Mouse (Mus musculus) NIH3T3 (cell line): Measurements from ENCODE around the gene 4930455H04Rik.

Experiments used
- DNase-seq: peaks from one replicate; pipeline ENCODE4 v3.0.0-alpha.2; 2012; ENCODE audit warnings: low read depth

Gene 4930455H04Rik

DNA sequence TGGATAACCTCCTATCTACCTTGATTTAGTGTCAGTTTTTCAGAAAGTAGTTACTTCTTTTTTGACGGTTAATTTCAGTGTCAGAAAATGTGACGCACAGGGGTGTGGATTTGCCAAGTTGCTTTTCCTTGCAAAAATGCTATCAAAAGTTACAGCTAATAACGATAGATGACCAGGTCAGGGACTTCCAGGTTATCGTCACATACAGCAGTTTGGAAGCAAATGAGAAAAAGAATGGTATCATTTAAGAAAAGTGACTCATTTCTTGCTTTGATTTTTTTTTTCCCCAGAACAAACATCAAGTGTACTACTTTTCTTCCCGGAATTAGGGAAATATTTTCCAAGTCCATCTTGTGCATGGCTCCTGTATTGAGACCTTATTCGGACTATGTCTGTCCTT, 631 bp upstream of the 4930455H04Rik start:
- DNase-seq, result no peak

DNA sequence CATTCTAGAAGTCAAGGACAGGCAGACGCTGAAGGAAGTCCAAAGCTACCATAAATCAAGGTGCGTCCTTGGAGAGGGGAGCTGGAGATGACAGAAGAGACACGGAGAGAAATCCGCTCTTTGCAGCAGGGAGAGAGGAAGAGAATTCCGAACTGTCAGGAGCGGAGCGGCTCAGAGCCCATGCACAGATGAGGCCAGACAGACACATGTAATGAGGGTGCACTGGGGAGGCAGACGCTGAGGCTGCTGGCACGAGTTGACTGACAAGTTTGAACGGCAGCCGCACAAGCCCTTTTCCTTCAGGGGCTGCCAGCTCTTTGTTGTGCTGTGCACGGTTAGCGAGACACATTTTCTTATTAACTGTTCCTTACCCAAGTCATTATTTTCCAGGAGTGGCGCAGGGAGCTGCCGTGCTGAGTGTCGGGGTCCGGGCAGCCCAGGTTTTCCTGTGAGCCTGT, 502 bp downstream of the 4930455H04Rik start, which contains the start of gene Palmd:
TSS of gene Palmd (minus strand) at position 448 of the 458 bp plus-strand sequence.
- no peak for DNase-seq

DNA sequence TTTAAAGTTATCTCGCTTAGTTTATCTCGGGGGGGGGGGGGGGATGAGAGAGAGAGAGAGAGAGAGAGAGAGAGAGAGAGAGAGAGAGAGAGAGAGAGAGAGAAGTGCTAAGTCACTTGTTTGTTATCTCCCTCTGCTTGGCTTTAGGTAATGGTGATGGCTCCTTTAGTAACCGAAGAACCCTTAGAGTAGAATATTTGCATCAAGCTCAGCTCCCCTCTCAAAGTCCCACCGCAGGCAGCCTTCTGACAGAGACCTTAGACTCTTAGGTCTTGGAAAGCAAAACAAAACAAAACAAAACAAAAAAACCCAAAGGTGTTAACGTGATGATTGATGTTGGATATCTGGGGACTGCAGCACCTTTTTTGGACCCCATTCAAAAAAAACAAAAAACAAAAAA, 936 bp downstream of the 4930455H04Rik start:
- no peak for DNase-seq

GRCm38 (mm10) chr3:116969786-116970185, 1.7 kb downstream of the 4930455H04Rik start:
- no peak for DNase-seq

GRCm38 (mm10) chr3:116981811-116982575, 13.9 kb downstream of the 4930455H04Rik start:
- DNase-seq, result no peak

DNA sequence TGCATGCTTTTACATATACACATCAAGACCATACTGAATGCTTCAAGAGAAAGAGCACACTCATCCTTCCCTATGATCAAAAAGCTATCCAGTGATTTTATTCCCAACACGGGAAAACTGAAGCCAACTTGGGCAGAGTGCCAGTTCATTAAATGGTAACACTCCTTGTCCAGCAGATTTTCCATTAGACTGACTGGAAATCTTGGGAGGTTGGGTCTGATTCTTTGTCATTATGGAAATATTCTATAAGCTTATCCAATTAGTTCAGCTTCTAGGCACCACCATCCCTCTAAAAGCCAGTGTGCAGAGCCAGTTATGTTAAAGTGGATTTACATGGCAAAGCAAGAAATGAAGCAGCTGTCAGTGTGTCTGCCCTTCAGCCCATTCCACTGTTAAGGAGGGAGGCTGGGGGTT, 17.0 kb downstream of the 4930455H04Rik start:
- DNase-seq, result peak; percentile 51

DNA sequence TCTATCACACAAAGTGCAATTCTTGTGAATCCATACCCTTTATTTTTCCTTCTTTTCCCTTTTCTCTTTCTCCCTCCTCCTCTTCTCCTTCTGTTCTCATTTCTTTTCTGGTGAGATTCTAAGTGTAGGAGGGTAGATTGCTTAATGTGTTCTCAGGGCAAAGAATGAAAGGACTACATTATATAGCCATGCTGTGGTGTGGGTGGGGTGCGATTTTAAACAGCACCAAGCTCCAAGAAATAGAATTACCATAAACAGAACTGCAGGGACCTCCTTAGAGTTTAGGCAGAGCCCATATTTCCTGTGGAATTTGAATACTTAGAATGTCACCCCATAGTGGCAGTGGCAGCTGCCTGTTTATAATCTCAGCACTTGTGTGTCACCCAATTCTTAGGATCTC, 17.7 kb downstream of the 4930455H04Rik start:
- no peak for DNase-seq

DNA sequence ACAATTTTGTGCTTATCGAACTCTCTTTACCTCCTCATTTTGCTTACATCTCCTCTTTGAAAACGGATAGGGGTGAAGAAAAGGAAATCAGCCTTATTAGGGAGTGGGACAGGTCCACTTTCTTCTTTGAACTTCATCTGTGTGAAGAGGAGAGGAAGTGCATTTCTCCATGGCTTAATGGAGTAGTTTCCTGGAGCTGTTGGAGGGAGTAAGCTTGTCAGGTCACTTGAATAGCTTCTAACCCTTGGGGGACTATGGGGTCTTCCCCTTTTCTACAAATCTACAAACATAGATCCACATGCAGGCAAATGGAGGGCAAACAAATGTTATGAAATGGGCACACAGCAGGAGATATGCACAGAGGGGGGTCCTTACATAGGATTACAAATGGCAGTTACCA, 18.4 kb downstream of the 4930455H04Rik start:
- no peak for DNase-seq

DNA sequence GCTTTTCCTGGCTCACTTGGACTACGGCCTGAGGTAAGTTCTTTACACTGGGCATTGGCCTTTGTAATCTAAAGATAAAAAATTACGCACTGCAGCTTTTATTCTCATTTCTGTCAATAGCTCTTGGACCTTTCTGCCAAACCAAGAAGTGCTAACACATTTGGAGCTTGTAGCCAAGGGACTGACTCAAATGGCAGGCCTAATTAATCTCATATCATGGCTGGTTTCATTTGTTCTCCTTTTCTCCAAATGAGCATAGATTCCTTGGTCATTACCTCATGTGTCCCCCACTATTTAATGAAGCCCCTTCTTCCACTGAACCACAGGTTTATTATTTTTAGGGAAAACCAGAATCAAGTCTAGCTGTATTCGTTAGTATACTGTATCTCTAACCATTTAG, 20.2 kb downstream of the 4930455H04Rik start:
- DNase-seq, result no peak

- no peak for DNase-seq
Observed at GRCm38 (mm10) chr3:116991180-116991579, 23.1 kb downstream of the 4930455H04Rik start.

- DNase-seq, result no peak
Observed at GRCm38 (mm10) chr3:116993011-116993410, 24.9 kb downstream of the 4930455H04Rik start.

DNA sequence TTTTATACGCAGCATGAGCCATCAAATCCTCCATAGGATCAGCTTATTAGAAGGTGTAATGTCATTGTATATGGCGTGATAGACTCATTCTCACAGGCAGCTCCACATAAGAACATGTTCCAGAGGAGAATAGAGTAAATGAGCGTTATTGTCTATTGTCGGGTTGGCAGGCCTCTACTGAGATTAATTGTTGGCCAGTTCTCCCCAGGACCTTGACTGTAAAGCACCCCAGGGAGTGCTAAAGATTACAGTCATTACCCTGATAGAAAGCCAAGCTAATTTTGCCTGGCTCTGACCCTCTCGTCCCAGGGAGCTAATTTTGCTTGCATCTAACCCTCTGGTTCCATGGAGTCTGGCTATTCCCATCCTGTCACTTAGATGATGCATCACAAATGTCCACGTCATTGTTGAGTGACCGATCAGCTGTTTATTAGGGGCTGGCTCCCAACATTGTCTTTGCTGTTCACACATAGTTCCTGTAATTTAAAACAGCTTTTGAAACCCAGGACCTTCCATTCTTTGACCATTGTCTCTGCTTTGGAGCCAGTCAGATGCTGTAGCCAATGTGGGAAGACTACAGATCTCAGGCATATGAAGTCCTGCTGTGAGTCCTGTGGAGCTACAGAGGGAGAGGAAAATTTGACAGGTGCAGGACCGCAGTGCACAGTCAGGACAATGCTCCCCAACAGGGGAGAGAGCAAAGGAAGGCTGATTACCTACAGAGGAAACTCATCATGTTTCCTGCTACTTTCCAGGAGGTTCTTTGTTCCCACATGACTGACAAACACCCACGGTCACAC, 33.8 kb downstream of the 4930455H04Rik start:
- no peak for DNase-seq

GRCm38 (mm10) chr3:117003379-117003778, 35.3 kb downstream of the 4930455H04Rik start:
- no peak for DNase-seq

GRCm38 (mm10) chr3:117006636-117007035, 38.6 kb downstream of the 4930455H04Rik start:
- no peak for DNase-seq

DNA sequence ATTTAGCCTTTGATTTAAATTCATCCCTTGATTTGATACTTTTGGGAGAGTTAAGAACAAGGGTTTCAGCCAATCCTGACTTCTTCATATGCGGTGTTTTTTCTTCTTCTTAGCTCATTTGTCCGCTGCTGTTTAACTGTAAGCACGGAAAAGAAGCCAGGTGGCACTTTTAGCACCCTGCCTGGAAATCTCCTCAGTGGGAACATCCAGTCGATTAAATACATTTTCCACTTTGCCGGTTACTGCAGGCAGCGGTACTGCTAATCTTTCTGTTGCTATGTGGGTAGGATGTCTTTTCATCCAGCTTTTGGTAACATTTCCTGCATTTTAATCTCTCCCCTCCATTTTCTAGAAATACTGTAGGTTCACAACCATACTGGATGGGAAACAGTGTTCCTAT, 39.3 kb downstream of the 4930455H04Rik start:
- no peak for DNase-seq

DNA sequence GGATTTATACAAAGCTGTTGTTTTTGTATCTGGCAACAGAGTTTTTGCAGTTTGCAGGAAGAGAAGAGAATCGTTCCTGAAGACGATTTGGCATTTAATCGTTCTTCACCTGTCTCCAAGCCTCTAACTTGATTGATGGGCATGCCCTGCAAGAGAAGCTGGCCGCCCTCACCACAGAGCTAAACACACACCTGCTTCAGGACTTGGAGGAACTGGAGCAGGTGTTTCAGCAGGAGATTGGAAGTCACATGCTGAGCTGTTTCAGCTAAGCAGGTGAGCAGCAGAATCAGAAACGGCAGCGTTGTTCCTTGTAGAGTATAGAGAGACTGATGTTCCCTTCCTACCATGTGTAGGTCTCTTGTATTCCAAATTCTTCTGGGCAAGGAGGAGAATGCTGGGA, 42.1 kb downstream of the 4930455H04Rik start:
- DNase-seq, result no peak

DNA sequence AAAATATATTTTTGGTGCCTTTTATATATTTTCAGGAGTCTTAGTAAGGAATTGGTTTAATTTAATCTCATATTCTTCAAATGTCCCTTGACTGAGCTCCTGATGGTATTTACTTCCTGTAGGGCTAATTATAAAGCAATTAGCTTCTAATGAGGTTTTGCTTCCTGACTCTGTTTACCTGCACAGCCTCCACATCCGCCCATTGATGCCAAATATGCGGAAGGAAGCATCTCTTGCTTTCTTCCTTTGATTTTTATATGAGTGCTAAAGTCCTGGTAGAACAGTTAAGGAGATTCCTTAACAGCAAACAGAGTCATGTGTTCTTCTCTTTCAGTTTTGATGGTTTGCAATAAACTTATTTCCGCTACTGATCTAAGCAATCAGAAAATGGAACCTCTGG, 52.3 kb downstream of the 4930455H04Rik start:
- no peak for DNase-seq

DNA sequence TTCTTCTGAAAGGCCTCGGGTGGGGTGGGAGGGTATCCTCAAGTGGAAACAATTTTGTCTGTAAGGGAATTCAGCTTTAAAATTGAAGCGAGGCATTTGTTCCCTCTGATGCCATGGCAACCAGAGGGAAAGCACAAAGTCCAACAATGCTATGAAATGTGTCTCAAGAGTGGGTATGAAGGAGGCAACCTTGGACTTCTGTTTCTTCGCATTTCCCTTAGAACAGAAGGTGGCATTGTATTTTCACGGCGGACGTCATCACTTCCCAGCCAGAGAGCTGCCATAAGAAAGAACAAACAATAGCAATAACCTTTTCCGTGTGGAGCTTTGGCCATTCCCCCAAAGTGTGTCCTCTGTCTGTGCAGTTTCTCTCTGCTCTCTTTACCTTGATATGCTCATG, 53.8 kb downstream of the 4930455H04Rik start:
- DNase-seq, result no peak

GRCm38 (mm10) chr3:117024111-117024510, 56.0 kb downstream of the 4930455H04Rik start:
- no peak for DNase-seq

DNA sequence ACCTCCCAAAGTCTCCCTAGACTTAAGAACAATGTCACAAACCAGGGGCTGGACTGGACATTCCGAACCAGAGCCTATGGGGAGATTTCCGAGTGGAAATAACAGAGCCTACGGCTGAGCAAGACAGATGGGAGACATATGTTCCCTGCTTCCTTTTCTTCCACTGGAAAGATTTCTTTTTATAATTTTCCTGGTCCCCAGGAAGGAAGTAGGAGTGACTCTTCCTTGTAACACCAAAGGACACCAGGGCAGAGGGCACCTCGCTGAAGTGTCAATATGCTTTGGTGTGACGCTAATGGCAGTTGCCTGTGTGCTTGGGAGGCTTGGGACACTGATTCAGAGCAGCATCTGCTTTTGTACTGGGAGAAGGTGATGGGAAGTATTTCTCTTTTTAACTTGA, 56.5 kb downstream of the 4930455H04Rik start:
- DNase-seq, result no peak

- DNase-seq, result no peak
Observed at GRCm38 (mm10) chr3:117025421-117025820, 57.4 kb downstream of the 4930455H04Rik start.
